Mouse (Mus musculus): Measurements from ENCODE around the gene Stt3b.

Gene Stt3b

DNA sequence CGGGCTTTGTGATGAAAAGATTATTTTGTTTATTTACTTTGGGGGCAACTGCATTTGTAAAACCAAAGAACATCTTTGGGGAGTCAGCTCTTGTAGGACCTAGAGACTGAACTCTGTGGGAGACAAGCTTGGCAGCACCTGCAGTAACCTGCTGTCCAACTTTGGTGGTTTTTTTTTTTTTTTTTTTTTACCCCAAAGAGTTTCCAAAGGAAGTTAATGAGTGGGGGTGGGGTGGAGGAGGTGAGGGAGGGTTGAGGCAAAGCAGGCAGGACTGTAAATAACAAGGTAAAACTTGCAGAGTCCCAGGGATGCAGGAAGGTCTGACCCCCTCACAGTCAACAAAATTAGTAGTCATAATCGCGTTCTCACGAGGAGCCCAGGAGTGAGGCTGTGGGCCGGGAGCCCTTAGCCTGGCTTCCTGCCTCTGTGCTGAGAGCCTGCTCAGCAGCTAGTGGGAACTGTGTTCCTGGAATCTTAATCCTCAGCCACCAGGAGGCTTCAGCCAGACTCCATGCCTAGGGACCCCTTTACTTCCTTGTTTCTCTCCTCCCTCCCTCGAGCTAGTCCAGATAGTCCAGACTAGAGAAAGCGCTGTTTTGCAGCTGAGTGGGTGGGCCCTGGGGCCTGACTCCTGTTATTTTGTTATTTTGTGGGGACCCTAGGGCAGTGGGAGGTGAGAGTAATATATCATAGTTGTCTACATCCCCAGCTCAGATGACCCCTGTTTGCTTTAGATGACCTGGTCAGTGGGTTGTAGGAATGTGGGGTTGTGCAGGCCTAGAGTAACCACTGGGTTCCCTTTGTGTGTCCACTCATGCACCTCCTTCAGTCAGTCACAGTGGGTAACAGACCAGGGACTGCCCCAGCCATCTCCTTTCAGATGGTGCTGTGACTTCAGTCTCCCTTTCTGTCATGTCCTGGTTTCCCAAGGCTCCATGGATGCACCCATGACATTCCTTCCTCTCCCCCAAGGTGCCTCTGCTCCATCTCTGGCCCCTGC, 95.3 kb downstream of the Stt3b start:
- no peak for DNase-seq (ENCODE audit: low spot score in 2 of 2)

- DNase-seq (ENCODE audit: low spot score in 2 of 2) = no peak
Observed at GRCm38 (mm10) chr9:115213755-115214264, 96.4 kb downstream of the Stt3b start.

DNA sequence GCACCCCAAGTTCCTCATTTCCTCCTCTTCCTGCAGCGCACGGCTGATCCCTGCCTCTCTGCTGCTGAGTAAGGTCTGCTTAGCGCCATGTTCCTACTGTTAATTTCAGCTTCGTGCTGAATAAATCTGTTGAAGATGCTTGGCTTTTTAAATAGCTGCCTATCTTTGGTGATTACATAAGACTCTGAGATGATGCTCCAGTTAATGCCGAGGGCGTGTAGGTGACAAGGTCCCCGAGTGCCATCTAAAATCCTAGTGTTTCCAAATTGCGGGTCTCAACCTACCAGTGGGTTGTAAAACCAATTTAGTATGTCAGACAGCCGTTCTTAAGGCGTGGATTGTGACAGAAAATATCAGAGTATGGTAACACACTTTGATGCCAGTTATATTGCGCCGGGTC, 99.7 kb downstream of the Stt3b start:
- DNase-seq (ENCODE audit: low spot score in 2 of 2) = no peak

- DNase-seq (ENCODE audit: low spot score in 2 of 2) = no peak
Observed at GRCm38 (mm10) chr9:115209737-115210136, 100.5 kb downstream of the Stt3b start.

- no peak for DNase-seq (ENCODE audit: low spot score in 2 of 2)
Observed at GRCm38 (mm10) chr9:115206219-115206618, 104.0 kb downstream of the Stt3b start.

DNA sequence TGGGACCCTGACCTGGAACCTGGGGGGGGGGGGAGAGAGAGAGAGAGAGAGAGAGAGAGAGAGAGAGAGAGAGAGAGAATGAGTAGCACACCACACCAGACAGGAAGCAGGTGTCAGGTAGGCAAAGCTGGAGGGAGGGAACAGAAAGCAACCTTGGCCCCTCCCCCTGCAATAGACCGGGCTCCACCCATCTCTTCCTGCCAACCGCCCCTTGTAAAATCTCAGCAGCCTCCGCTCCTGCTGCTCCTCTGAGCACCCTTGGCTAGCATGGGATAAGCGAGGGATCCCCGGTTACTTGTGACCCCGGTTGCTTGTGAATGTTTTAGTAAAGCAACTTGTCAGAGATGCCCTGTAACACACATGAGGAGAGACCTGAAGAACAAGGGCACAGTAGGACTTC, 104.7 kb downstream of the Stt3b start:
- DNase-seq (ENCODE audit: low spot score in 2 of 2) = peak in 1 of 2 experiments; percentile 25

- no peak for DNase-seq (ENCODE audit: low spot score in 2 of 2)
Observed at GRCm38 (mm10) chr9:115203136-115203535, 107.1 kb downstream of the Stt3b start.

DNA sequence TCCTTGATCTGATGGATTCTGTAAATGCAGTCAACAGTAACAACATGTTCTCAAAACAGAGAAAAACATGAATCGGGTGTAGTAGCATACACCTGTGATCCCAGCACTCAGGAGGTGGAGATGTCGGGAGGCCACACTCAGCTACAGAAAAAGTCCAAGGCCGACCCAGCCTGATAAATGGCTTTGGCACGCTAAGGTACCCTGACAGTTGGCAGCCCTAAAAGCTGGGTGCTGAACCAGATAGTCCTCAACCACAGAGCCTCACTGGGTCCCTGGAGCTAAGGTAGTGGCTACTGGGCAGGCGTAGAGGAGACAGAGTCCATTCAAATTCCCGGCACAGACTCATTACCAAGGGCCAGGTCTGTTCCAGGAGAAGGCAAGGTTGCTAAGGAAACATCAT, 109.0 kb downstream of the Stt3b start:
- DNase-seq (ENCODE audit: low spot score in 2 of 2) = no peak

- no peak for DNase-seq (ENCODE audit: low spot score in 2 of 2)
Observed at GRCm38 (mm10) chr9:115200166-115200862, 109.9 kb downstream of the Stt3b start.

GRCm38 (mm10) chr9:115197082-115197481, 113.1 kb downstream of the Stt3b start:
- no peak for DNase-seq (ENCODE audit: low spot score in 2 of 2)

DNA sequence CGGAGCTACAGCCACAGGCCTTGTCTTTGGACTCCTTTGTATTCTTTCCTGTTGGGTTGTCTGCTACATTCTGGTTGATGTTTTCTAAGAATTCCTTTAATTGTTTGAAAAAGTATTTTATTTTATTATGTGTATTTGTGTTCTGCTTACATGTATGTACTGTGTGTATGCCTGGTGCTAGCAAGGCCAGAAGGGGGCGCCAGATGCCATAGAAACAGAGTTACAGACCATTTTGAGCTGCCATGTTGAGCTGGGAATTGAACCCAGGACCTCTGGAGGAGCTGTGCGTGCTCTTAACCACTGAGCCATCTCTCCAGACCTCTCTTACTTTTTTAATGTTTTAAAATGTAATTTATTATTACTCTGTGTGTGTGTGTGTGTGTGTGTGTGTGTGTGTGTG, 117.3 kb downstream of the Stt3b start:
- DNase-seq (ENCODE audit: low spot score in 2 of 2) = no peak
